Mouse (Mus musculus): ENCODE data around the gene Olfr633.
"Not testable (repeated sequence)": the region's sequence is repeated elsewhere in the genome, so short reads cannot be mapped to it uniquely, and the experiment has no call there.

Olfr633 gene

DNA sequence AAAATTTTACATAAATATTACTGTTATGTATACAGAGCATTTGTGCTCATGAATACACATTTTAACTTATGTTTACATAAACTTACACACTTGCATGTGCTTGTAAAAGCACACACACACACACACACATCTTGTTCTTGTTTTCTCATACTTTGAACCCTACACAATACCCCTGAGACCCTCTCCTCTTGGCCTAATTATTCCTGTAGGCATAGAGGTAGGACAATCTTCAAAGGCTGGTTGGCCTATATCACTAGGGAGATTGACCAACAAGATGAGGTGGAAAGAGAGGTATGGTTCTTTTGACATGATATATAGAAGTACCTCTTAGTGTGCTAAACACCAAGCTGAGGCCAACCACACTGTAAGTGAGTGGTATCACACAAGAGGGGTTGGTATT, at the start of gene Olfr633:
TSS of gene Olfr633 (plus strand) at position 301 of the 400 bp plus-strand sequence.
- no peak for DNase-seq (ENCODE audit: low spot score)

DNA sequence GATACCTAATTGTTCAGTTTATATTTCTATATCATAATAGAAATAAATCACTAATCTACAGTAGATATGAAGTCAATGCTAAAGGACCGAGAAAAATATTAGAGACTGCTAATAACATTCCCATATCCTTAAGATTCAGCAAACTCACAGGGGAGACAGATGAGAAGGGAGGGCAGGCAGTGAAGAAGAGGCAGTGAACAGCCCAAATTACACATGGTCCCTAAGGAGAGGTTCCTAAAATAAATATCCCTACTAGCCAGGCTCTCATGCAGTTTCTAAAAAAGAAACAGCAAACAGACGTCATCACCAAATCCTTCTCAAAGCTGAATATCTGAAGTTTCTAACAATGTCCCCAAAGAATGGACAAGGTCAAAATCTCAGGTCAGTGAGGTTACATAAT, 41.0 kb upstream of the Olfr633 start, which contains the start of gene Olfr65:
TSS of gene Olfr65 (plus strand) at position 301 of the 400 bp plus-strand sequence.
- DNase-seq (ENCODE audit: low spot score): no peak

DNA sequence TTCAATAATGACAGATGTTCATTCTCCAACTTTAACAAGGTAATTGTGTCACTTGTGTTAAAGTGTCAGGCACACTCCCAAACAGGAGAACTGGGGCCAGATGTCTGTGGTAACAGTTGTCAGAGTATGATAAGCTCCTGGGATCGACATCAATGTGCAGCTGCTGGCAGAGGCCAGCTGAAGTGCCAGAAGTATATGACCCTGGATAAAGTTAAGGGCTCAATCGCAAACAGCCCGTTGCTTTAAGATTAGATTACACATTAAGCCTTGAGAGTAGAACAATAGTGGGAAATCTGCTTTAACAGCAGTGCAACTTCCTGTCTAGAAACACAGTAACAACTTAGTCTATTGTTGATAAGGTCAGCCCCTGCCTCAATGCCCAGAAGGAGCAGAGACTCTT, 34.2 kb upstream of the Olfr633 start:
- peak; percentile 28 for DNase-seq (ENCODE audit: low spot score)

DNA sequence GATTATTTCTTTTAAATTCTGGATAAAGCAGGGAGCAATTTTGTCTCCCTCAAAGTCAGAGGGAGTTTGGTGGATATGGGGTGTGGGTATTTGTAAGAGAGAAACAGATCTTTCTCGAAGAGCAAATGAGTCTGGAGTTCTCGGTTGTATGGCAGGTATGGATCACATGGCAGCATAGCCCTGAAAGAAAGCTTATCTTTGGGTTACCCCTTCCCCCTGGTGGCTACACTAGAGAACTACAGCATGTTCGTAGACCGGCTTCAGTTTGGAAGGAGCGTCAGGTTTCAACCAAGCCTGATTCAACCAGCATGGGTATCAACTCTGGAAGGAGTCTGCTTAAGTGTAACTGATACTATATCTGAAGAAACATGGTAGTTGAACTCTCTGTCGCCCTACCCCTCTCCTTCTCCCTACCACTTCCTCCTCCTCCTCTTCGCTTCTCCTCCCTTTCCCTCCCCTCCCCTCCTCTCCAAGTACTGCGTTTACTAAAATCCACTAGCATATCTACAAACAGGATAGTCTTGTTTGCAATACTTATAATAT, 31.2 kb upstream of the Olfr633 start:
- DNase-seq (ENCODE audit: low spot score): peak; percentile 66

DNA sequence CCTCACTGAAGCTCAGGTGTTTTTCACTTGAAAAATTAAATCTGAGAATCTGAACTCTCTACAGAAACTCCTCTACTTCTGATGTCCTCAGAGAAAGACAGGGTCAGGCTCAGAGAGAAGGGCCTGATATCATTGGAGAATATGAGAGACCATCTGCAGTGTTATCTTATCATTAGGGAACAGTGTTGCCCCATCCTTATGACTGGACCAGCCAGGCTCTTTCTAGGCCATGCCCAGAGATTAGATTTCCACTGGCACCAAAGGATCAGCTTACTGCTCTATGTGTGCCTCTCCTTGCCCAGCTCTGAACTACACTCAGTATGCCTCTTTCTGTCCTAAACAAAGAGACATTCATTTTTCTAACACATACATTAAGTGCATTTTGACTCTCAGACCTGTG, 28.9 kb upstream of the Olfr633 start:
- DNase-seq (ENCODE audit: low spot score): no peak

DNA sequence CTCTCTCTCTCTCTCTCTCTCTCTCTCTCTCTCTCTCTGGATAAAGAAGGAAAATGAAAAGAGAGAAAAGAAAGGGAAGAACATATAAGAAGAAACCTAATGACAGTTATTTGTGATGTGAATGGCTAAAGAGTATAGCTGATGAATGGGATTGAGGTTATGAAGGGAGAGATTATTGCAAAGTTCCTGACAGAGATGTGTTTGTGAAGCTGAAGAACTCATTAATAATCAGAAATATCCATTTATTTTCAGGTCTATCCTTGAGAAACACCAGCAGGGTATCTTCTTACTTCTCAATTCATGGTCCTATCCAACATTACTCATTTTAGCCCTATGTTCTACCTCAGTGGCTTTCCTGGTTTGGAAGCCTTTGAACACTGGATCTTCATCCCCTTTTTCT, 15.7 kb upstream of the Olfr633 start, which contains the start of gene Olfr631:
TSS of gene Olfr631 (plus strand) at position 301 of the 400 bp plus-strand sequence.
- DNase-seq (ENCODE audit: low spot score): no peak

DNA sequence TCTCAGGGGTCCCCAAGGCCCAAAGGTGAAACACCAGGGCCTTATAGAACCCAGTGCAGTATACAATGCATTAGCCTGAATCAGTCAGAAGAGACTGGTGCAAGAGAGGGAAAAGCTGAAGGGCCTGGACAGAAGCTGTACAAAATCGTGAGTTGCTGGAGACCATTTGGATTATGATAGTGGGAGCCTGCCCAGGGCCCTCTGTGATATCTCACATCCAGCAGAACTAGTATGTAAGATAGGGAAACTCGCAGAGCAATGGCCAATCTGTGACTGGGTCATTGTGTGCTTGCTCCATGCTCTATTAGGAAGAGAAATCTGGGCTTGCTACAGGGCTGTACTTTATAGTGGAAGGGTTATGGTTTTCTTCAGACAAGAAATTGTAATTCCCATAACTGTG, 10.0 kb upstream of the Olfr633 start, which contains the start of gene Olfr632:
TSS of gene Olfr632 (plus strand) at position 84 of the 400 bp plus-strand sequence.
- DNase-seq (ENCODE audit: low spot score): no peak

DNA sequence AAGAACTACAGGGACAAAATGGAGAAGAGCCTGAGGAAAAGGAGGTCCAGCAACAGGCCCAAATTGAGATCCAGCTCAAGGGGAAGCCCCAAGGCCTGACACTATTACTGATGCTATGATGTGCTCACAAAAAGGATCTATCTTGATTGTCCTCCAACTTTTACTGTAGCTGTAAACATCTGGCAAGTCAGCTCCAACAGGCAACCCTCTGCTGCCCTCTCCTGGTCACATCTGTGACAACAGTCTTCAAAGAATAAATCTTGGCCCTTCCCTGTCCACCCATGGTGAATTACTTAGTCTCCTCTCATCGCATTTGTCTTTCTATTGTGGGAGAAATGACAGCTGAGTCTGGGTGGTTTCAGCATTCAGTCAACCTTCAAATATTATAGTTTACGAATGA, 1.5 kb upstream of the Olfr633 start:
- DNase-seq (ENCODE audit: low spot score): peak; percentile 78

DNA sequence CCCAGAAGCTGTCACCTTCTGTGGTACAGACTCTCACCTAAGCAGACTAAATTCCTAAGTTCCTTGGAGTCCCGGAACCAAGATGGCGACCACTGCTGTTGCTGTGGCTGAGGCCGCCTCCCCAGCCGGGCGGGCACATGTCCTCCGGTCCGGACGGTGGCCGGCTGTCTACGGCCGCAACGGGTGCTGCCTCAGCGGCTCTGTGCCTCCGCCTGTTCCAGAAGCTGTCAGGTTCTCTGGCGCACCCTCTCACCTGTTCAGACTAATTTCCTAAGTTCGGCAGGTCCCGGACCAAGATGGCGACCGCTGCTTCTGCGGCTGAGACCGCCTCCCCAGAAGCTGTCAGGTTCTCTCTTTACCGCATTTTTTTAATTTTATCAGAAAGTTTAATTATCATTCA, 22.6 kb downstream of the Olfr633 start:
- not testable (repeated sequence) for DNase-seq (ENCODE audit: low spot score)

DNA sequence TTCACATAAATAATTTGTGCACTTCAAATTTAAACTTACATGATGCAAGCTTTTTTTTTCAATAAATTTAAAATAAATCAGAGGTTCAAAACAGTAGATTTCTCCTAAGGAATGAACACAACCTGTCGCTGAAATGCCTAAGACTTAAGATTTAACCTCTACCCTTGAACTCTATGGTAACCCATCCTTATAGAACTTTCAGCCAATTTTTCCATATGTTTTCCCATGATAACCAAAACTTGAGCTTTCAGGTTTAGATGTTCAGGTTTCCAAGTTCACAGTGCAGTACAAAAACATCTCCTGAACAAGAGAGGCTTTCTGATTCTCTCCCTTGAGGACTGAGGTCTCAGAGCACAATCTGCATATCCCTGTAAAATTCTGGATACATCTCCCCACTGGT, 26.6 kb downstream of the Olfr633 start, which contains the start of gene Olfr635:
TSS of gene Olfr635 (plus strand) at position 301 of the 400 bp plus-strand sequence.
- DNase-seq (ENCODE audit: low spot score): no peak

DNA sequence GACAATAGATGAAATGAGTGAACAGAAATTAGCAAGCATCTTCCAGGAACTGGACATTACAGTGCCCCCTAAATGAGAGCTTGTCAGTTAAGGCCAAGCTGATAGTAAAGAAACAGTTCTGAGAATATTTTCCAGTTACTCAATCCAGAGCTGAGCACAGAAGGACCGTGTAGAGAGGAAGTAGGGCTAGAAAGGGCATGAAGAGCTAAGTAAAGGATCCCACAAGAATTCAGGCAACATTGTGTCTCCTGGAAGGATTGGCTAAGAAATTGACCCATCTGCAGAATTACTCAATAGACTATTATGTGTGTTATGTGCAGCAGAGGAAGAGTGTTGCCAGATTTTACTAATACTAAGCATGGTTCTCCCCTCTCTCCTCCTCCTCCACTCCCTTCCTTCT, 27.5 kb downstream of the Olfr633 start:
- no peak for DNase-seq (ENCODE audit: low spot score)

DNA sequence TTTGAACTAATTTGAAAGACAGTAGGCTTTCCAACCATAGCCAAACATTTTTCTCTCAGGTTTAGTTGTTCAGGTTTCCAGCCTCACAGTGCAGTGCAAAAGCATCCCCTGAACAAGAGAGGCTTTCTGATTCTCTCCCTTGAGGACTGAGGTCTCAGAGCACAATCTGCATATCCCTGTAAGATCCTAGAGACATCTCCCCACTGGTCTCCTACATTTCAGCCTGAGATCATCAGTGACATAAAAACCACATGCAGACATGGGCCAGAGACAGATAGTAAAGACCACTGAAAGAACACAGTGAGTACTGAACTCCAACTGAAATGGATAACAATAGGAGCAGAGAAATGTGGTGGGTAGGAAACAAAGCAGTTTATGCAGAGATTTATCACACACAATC, 54.2 kb downstream of the Olfr633 start, which contains the start of gene Olfr638:
TSS of gene Olfr638 (plus strand) at position 301 of the 400 bp plus-strand sequence.
- DNase-seq (ENCODE audit: low spot score): no peak
